Mouse (Mus musculus): Measurements from ENCODE around the gene S100a11. TPM values are rescaled to one million over a fixed set of nuclear protein-coding genes. Genes with fewer than 3 reads are reported as not detected.

Gene S100a11
- total and polyA plus RNA-seq, 3 experiments: not detected

DNA sequence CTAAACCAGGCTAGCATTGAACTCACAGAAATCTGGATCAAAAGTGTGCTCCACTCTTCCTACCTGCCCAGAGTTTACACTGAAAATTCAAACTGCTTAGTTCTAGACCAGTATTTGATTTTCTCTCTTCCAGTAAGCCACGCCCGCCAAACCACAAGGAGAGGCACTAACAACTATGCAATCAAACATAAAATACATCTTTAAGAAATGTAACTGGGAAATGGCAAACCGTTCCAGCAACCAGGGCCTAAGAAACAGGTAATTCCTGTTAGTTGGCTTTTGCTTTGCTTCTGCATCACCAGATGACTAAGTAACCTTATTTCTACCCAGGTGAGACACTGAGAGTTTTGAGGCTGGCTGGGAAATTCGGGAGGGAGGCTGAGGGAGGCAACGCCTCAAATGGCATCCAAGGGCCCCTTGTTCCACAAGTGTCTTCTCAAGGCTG, 13.4 kb upstream of the S100a11 start:
- H3K9me3 ChIP-seq (replicated peaks): peaks cover 15% of the 10 kb centered on the region
- no peak for TF ChIP-seq GATA2 (IDR thresholded peaks at IDR 0.05; ENCODE audit: borderline replicate concordance, low read depth, low read length)
- no peak for TF ChIP-seq POLR2AphosphoS5 (IDR thresholded peaks at IDR 0.05; ENCODE audit: insufficient replicate concordance, low read depth, low read length)

DNA sequence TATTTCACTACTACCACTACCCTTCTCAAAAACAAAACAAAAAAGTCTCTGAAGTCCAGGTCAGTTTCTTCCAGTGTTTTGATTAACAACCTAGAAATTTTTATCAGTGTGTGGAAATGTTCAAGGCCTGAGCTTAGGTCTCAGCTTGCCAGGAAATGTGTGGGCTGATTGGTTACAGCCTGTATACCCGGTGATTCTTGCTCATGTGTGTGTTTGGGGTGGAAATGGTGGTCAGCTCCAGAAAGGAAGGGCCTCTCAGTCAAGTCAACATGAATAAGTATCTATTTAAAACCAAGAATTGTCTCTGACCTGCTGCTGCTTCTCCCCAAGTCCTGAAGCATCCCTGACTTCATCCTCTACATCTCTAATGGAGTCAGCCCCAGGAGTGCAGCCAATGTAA, 11.0 kb upstream of the S100a11 start:
- TF ChIP-seq CTCF (IDR thresholded peaks at IDR 0.05; ENCODE audit: low read depth, low read length): no peak
- TF ChIP-seq GATA1 (IDR thresholded peaks at IDR 0.05; ENCODE audit: borderline replicate concordance, low read length): no peak
- TF ChIP-seq GATA2 (IDR thresholded peaks at IDR 0.05; ENCODE audit: borderline replicate concordance, low read depth, low read length): no peak
- TF ChIP-seq POLR2AphosphoS5 (IDR thresholded peaks at IDR 0.05; ENCODE audit: insufficient replicate concordance, low read depth, low read length): no peak
- TF ChIP-seq TAL1 (conservative IDR thresholded peaks at IDR 0.05; ENCODE audit: low read depth, low read length): no peak
- Histone ChIP-seq H3K4me3 (ENCODE audit: low read depth, low read length) (no peak overlapping the region), H3K27me3 (ENCODE audit: insufficient read depth, low read length) (no peaks in the 10 kb centered on the region), H3K4me1 (ENCODE audit: insufficient read depth, low read depth, low read length) (no peaks in the 10 kb centered on the region), H3K9me3 (replicated peaks) (peaks cover 15% of the 10 kb centered on the region), H3K36me3 (replicated peaks) (no peaks in the 10 kb centered on the region)
- DNase-seq (ENCODE audit: low spot score) (no peak), ATAC-seq (ENCODE audit: extremely low read depth, insufficient number of reproducible peaks, low FRiP score, poor library complexity, severe bottlenecking) (no peak)

More for the DNA sequence above, 13.4 kb upstream of the S100a11 start:
- ATAC-seq (ENCODE audit: extremely low read depth, insufficient number of reproducible peaks, low FRiP score, poor library complexity, severe bottlenecking) (no peak), DNase-seq (ENCODE audit: low spot score) (no peak)
- no peaks in the 10 kb centered on the region for H3K27me3 ChIP-seq (ENCODE audit: insufficient read depth, low read length)
- no peak overlapping the region for H3K4me3 ChIP-seq (ENCODE audit: low read depth, low read length)
- H3K36me3 ChIP-seq (replicated peaks): no peaks in the 10 kb centered on the region
- H3K4me1 ChIP-seq (ENCODE audit: insufficient read depth, low read depth, low read length): no peaks in the 10 kb centered on the region

DNA sequence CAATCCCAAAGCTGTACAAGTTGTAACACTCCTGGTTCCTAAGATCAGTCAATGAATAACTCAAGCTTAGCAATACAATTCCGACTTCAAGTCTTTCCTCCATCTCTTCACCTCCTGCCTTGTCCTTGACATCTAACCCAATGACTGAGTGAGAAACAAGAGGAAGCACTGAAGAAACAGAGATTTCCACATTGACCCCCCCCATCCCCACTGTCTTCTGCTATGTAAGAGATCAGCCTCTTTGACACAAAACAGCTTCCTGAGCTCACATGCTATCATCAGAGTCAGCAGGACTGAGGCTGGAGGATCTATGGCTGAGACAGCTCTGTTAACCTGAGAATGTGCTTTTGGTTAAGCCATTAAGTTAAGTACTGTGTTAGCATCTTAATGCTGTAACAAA, 9.3 kb upstream of the S100a11 start:
- ATAC-seq (ENCODE audit: extremely low read depth, insufficient number of reproducible peaks, low FRiP score, poor library complexity, severe bottlenecking): no peak
- no peak for TF ChIP-seq GATA2 (IDR thresholded peaks at IDR 0.05; ENCODE audit: borderline replicate concordance, low read depth, low read length)
- no peak for TF ChIP-seq GATA1 (IDR thresholded peaks at IDR 0.05; ENCODE audit: borderline replicate concordance, low read length)
- no peak for TF ChIP-seq POLR2AphosphoS5 (IDR thresholded peaks at IDR 0.05; ENCODE audit: insufficient replicate concordance, low read depth, low read length)
- TF ChIP-seq TAL1 (conservative IDR thresholded peaks at IDR 0.05; ENCODE audit: low read depth, low read length): no peak

GRCm38 (mm10) chr3:93511801-93512200, 8.5 kb upstream of the S100a11 start:
- Histone ChIP-seq H3K36me3 (replicated peaks) (no peaks in the 10 kb centered on the region), H3K4me3 (ENCODE audit: low read depth, low read length) (no peak overlapping the region), H3K27me3 (ENCODE audit: insufficient read depth, low read length) (no peaks in the 10 kb centered on the region), H3K9me3 (replicated peaks) (peaks cover 18% of the 10 kb centered on the region), H3K4me1 (ENCODE audit: insufficient read depth, low read depth, low read length) (no peaks in the 10 kb centered on the region)
- no peak for TF ChIP-seq GATA2 (IDR thresholded peaks at IDR 0.05; ENCODE audit: borderline replicate concordance, low read depth, low read length)
- no peak for TF ChIP-seq CTCF (IDR thresholded peaks at IDR 0.05; ENCODE audit: low read depth, low read length)
- TF ChIP-seq POLR2AphosphoS5 (IDR thresholded peaks at IDR 0.05; ENCODE audit: insufficient replicate concordance, low read depth, low read length): no peak
- no peak for TF ChIP-seq TAL1 (conservative IDR thresholded peaks at IDR 0.05; ENCODE audit: low read depth, low read length)
- TF ChIP-seq GATA1 (IDR thresholded peaks at IDR 0.05; ENCODE audit: borderline replicate concordance, low read length): no peak
- DNase-seq (ENCODE audit: low spot score): no peak
- ATAC-seq (ENCODE audit: extremely low read depth, insufficient number of reproducible peaks, low FRiP score, poor library complexity, severe bottlenecking): no peak

More for the DNA sequence above, 9.3 kb upstream of the S100a11 start:
- H3K4me1 ChIP-seq (ENCODE audit: insufficient read depth, low read depth, low read length): no peaks in the 10 kb centered on the region
- peaks cover 19% of the 10 kb centered on the region for H3K9me3 ChIP-seq (replicated peaks)
- no peaks in the 10 kb centered on the region for H3K27me3 ChIP-seq (ENCODE audit: insufficient read depth, low read length)
- H3K4me3 ChIP-seq (ENCODE audit: low read depth, low read length): no peak overlapping the region
- no peak for DNase-seq (ENCODE audit: low spot score)
- H3K36me3 ChIP-seq (replicated peaks): no peaks in the 10 kb centered on the region

DNA sequence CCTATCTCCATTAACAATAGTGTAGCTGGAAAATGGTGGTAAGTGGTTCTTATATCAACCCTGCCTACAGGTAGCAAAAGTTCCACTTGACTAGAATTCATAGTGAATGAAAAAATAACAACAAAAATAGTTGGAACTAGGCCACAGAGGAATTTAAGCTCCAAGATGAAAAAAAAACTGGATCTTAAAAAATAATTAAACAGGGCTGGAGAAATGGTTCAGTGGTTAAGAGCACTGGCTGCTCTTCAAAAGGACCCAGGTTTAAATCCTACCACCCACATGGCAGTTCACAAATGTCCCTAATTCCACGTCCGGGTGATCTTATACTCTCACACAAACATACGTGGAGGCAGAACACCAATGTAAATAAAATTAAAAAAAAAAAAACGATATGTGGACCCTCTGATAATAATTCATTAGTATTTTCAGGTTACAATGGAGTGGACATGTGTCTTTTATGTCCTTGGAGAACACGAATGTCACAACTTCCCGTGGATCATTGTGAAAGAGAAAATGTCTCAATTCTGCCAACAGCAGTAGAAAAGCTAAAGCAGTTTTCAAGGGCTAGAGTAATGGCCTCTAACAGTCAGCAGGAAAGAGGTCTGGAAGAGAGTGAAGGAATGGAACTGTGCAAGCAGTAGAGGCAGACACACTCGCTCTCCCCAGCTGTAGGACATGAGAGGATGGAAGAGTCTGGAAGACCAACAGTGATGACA, 7.7 kb upstream of the S100a11 start:
- TF ChIP-seq CTCF (IDR thresholded peaks at IDR 0.05; ENCODE audit: low read depth, low read length) (no peak), TAL1 (conservative IDR thresholded peaks at IDR 0.05; ENCODE audit: low read depth, low read length) (no peak), GATA2 (IDR thresholded peaks at IDR 0.05; ENCODE audit: borderline replicate concordance, low read depth, low read length) (no peak), GATA1 (IDR thresholded peaks at IDR 0.05; ENCODE audit: borderline replicate concordance, low read length) (no peak), POLR2AphosphoS5 (IDR thresholded peaks at IDR 0.05; ENCODE audit: insufficient replicate concordance, low read depth, low read length) (no peak)
- no peak for ATAC-seq (ENCODE audit: extremely low read depth, insufficient number of reproducible peaks, low FRiP score, poor library complexity, severe bottlenecking)
- H3K4me3 ChIP-seq (ENCODE audit: low read depth, low read length): no peak overlapping the region

DNA sequence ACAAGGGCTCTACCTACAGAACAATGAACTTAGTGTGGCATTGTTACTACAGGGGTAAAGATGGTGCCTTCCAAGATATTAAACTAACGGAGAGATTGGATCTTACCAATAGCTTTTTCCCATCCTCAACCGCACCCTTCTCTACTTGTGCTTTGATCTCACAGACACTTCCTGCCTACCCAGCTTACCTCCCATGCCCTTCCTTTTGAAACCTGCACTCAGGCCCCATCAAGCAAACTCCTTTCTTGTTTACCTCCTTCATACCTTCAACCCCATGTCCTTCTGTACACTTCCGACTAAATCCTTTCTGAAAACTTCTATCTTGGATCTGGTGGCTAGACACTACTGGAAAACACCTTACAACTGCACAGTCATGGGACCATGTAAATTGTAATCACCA, 5.7 kb upstream of the S100a11 start:
- TF ChIP-seq CTCF (IDR thresholded peaks at IDR 0.05; ENCODE audit: low read depth, low read length): no peak
- TF ChIP-seq GATA1 (IDR thresholded peaks at IDR 0.05; ENCODE audit: borderline replicate concordance, low read length): no peak
- no peak for TF ChIP-seq TAL1 (conservative IDR thresholded peaks at IDR 0.05; ENCODE audit: low read depth, low read length)
- TF ChIP-seq GATA2 (IDR thresholded peaks at IDR 0.05; ENCODE audit: borderline replicate concordance, low read depth, low read length): no peak
- TF ChIP-seq POLR2AphosphoS5 (IDR thresholded peaks at IDR 0.05; ENCODE audit: insufficient replicate concordance, low read depth, low read length): no peak
- Histone ChIP-seq H3K36me3 (replicated peaks) (no peaks in the 10 kb centered on the region), H3K9me3 (replicated peaks) (peaks cover 16% of the 10 kb centered on the region), H3K4me3 (ENCODE audit: low read depth, low read length) (no peak overlapping the region), H3K27me3 (ENCODE audit: insufficient read depth, low read length) (no peaks in the 10 kb centered on the region), H3K4me1 (ENCODE audit: insufficient read depth, low read depth, low read length) (no peaks in the 10 kb centered on the region)
- ATAC-seq (ENCODE audit: extremely low read depth, insufficient number of reproducible peaks, low FRiP score, poor library complexity, severe bottlenecking) (no peak), DNase-seq (ENCODE audit: low spot score) (no peak)

More for the DNA sequence above, 7.7 kb upstream of the S100a11 start:
- Histone ChIP-seq H3K36me3 (replicated peaks) (no peaks in the 10 kb centered on the region), H3K4me1 (ENCODE audit: insufficient read depth, low read depth, low read length) (no peaks in the 10 kb centered on the region), H3K9me3 (replicated peaks) (peaks cover 16% of the 10 kb centered on the region), H3K27me3 (ENCODE audit: insufficient read depth, low read length) (no peaks in the 10 kb centered on the region)
- DNase-seq (ENCODE audit: low spot score): no peak

Measured in G1E (cell line).